Mouse (Mus musculus) liver, embryonic 15.5 days (tissue): ENCODE measurements around the gene Lrrc4c. TPM values are rescaled to one million over a fixed set of nuclear protein-coding genes. Genes with fewer than 3 reads are reported as not detected.

ENCODE experiments used
- ATAC-seq: fragments of 200-750 bp; cut with Nextera tagmentation; 2 replicates; pipeline ENCODE4 v1.8.0; 2017; ENCODE audit warnings: moderate number of reproducible peaks, mild to moderate bottlenecking, moderate library complexity; ENCODE audit not compliant: insufficient read depth
- H3K27ac ChIP-seq: fragments of 300-500 bp; sonication (generic); replicated peaks from 2 replicates; pipeline ENCODE4 v1.5.1; 2015; ENCODE audit warnings: mild to moderate bottlenecking, inconsistent platforms
- H3K27me3 ChIP-seq: fragments of 300-500 bp; sonication (generic); 2 replicates; pipeline ENCODE4 v1.6.1; 2015; ENCODE audit warnings: mild to moderate bottlenecking, inconsistent platforms
- H3K36me3 ChIP-seq: fragments of 300-500 bp; sonication (generic); replicated peaks from 2 replicates; pipeline ENCODE4 v1.6.1; 2015; ENCODE audit warnings: moderate library complexity, mild to moderate bottlenecking, inconsistent platforms
- H3K4me1 ChIP-seq: fragments of 300-500 bp; sonication (generic); replicated peaks from 2 replicates; pipeline ENCODE4 v1.6.1; 2015; ENCODE audit warnings: inconsistent platforms
- H3K4me2 ChIP-seq: fragments of 300-500 bp; sonication (generic); 2 replicates; pipeline ENCODE4 v1.6.1; 2015; ENCODE audit warnings: moderate library complexity, mild to moderate bottlenecking, inconsistent platforms
- H3K4me3 ChIP-seq: fragments of 300-500 bp; sonication (generic); replicated peaks from 2 replicates; pipeline ENCODE4 v1.5.1; 2015; ENCODE audit warnings: mild to moderate bottlenecking, inconsistent platforms
- H3K9ac ChIP-seq: fragments of 300-500 bp; sonication (generic); 2 replicates; pipeline ENCODE4 v1.6.1; 2015; ENCODE audit warnings: moderate library complexity, mild to moderate bottlenecking, inconsistent platforms
- H3K9me3 ChIP-seq: fragments of 300-500 bp; sonication (generic); replicated peaks from 2 replicates; pipeline ENCODE4 v1.6.1; 2016; ENCODE audit warnings: inconsistent platforms
- WGBS: fragments of 180-500 bp; shearing (Covaris S2); methylation state at CpG from one replicate; pipeline ENCODE4 v1.1.7; 2015; ENCODE audit warnings: mixed read lengths; ENCODE audit not compliant: insufficient replicate concordance; 5-methylcytosine and 5-hydroxymethylcytosine counted together
- polyA plus RNA-seq: library from polyadenylated mRNA; unstranded; fragments of >200 nt; fragmentation: Nextera tagmentation; extraction: Ambion mirVana; gene quantifications from 2 replicates; pipeline ENCODE4 v1.2.1, GENCODE M21; 2015

The Lrrc4c gene
- 0.06 and 0.09 TPM in 2 replicates for polyA plus RNA-seq

GRCm38 (mm10) chr2:96317387-96318299 lies at the start of gene Lrrc4c:
Gene Lrrc4c, plus strand, starts transcription at chr2:96318169.
- no peak for ATAC-seq
- 11% methylated on average over 18 of the region's 18 CpGs for WGBS
- Histone ChIP-seq H3K27ac (no peak within 1 kb of the TSS), H3K9me3 (no peaks in the 10 kb centered on the region), H3K4me2 (no peak within 1 kb of the TSS), H3K4me3 (no peak within 1 kb of the TSS), H3K36me3 (no peaks in the 10 kb centered on the region), H3K9ac (no peak within 1 kb of the TSS), H3K27me3 (no peaks in the 10 kb centered on the region), H3K4me1 (no peaks in the 10 kb centered on the region)

GRCm38 (mm10) chr2:96275061-96275460 lies 42.9 kb upstream of the Lrrc4c start:
- no peaks in the 10 kb centered on the region for H3K27me3 ChIP-seq
- H3K4me2 ChIP-seq: no peak overlapping the region
- H3K27ac ChIP-seq: no peak overlapping the region
- no peaks in the 10 kb centered on the region for H3K4me1 ChIP-seq
- WGBS: 59% methylated on average over 1 of the region's 1 CpGs
- no peak overlapping the region for H3K9ac ChIP-seq
- no peaks in the 10 kb centered on the region for H3K36me3 ChIP-seq
- ATAC-seq: no peak
- H3K4me3 ChIP-seq: no peak overlapping the region
- H3K9me3 ChIP-seq: no peaks in the 10 kb centered on the region

GRCm38 (mm10) chr2:96282926-96283325 lies 35.0 kb upstream of the Lrrc4c start:
- Histone ChIP-seq H3K9me3 (no peaks in the 10 kb centered on the region), H3K4me1 (no peaks in the 10 kb centered on the region), H3K4me2 (no peak overlapping the region), H3K36me3 (no peaks in the 10 kb centered on the region), H3K9ac (no peak overlapping the region), H3K4me3 (no peak overlapping the region), H3K27ac (no peak overlapping the region), H3K27me3 (no peaks in the 10 kb centered on the region)
- no peak for ATAC-seq
- WGBS: 76% methylated on average over 5 of the region's 5 CpGs

GRCm38 (mm10) chr2:96287512-96287911 lies 30.5 kb upstream of the Lrrc4c start:
- 53% methylated on average over 4 of the region's 4 CpGs for WGBS
- no peaks in the 10 kb centered on the region for H3K27me3 ChIP-seq

GRCm38 (mm10) chr2:96290541-96290940 lies 27.4 kb upstream of the Lrrc4c start:
- 71% methylated on average over 1 of the region's 1 CpGs for WGBS
- Histone ChIP-seq H3K9ac (no peak overlapping the region), H3K4me3 (no peak overlapping the region), H3K36me3 (no peaks in the 10 kb centered on the region), H3K4me2 (no peak overlapping the region), H3K27ac (no peak overlapping the region), H3K4me1 (no peaks in the 10 kb centered on the region), H3K9me3 (no peaks in the 10 kb centered on the region), H3K27me3 (no peaks in the 10 kb centered on the region)
- ATAC-seq: no peak

More at GRCm38 (mm10) chr2:96287512-96287911, 30.5 kb upstream of the Lrrc4c start:
- H3K4me1 ChIP-seq: no peaks in the 10 kb centered on the region
- no peak overlapping the region for H3K27ac ChIP-seq
- H3K9ac ChIP-seq: no peak overlapping the region
- no peak overlapping the region for H3K4me3 ChIP-seq
- ATAC-seq: no peak
- no peaks in the 10 kb centered on the region for H3K36me3 ChIP-seq
- H3K9me3 ChIP-seq: no peaks in the 10 kb centered on the region
- no peak overlapping the region for H3K4me2 ChIP-seq

GRCm38 (mm10) chr2:96315034-96315433 lies 2.9 kb upstream of the Lrrc4c start:
- no peak for ATAC-seq
- Histone ChIP-seq H3K36me3 (no peaks in the 10 kb centered on the region), H3K27ac (no peak overlapping the region), H3K4me3 (no peak overlapping the region), H3K4me2 (no peak overlapping the region), H3K9ac (no peak overlapping the region), H3K9me3 (no peaks in the 10 kb centered on the region), H3K4me1 (no peaks in the 10 kb centered on the region), H3K27me3 (no peaks in the 10 kb centered on the region)
- WGBS: 17% methylated on average over 5 of the region's 5 CpGs

GRCm38 (mm10) chr2:96316531-96316930 lies 1.4 kb upstream of the Lrrc4c start:
- WGBS: 24% methylated on average over 1 of the region's 1 CpGs

GRCm38 (mm10) chr2:96318556-96318955 lies 587 bp downstream of the Lrrc4c start:
- no peak overlapping the region for H3K9ac ChIP-seq
- no peaks in the 10 kb centered on the region for H3K36me3 ChIP-seq
- H3K4me3 ChIP-seq: no peak overlapping the region
- 20% methylated on average over 7 of the region's 7 CpGs for whole genome bisulfite sequencing
- H3K4me2 ChIP-seq: no peak overlapping the region
- no peaks in the 10 kb centered on the region for H3K9me3 ChIP-seq
- H3K27me3 ChIP-seq: no peaks in the 10 kb centered on the region
- no peak overlapping the region for H3K27ac ChIP-seq
- ATAC-seq: no peak
- H3K4me1 ChIP-seq: no peaks in the 10 kb centered on the region

More at GRCm38 (mm10) chr2:96316531-96316930, 1.4 kb upstream of the Lrrc4c start:
- H3K4me1 ChIP-seq: no peaks in the 10 kb centered on the region
- no peak for ATAC-seq
- H3K27ac ChIP-seq: no peak overlapping the region
- H3K4me3 ChIP-seq: no peak overlapping the region
- H3K9ac ChIP-seq: no peak overlapping the region
- H3K9me3 ChIP-seq: no peaks in the 10 kb centered on the region
- H3K4me2 ChIP-seq: no peak overlapping the region
- no peaks in the 10 kb centered on the region for H3K27me3 ChIP-seq
- no peaks in the 10 kb centered on the region for H3K36me3 ChIP-seq

- Histone ChIP-seq H3K4me2 (no peak overlapping the region), H3K27me3 (no peaks in the 10 kb centered on the region), H3K9me3 (no peaks in the 10 kb centered on the region), H3K4me1 (no peaks in the 10 kb centered on the region), H3K27ac (no peak overlapping the region), H3K4me3 (no peak overlapping the region), H3K9ac (no peak overlapping the region), H3K36me3 (no peaks in the 10 kb centered on the region)
- 18% methylated on average over 8 of the region's 8 CpGs for WGBS
- no peak for ATAC-seq
Measured at GRCm38 (mm10) chr2:96319201-96319600, 1.2 kb downstream of the Lrrc4c start.

GRCm38 (mm10) chr2:96319649-96320048 lies 1.7 kb downstream of the Lrrc4c start:
- 41% methylated on average over 6 of the region's 6 CpGs for WGBS
- no peaks in the 10 kb centered on the region for H3K9me3 ChIP-seq
- H3K27me3 ChIP-seq: no peaks in the 10 kb centered on the region
- H3K4me3 ChIP-seq: no peak overlapping the region
- no peak for ATAC-seq
- no peak overlapping the region for H3K27ac ChIP-seq
- no peak overlapping the region for H3K9ac ChIP-seq
- H3K4me1 ChIP-seq: no peaks in the 10 kb centered on the region
- no peak overlapping the region for H3K4me2 ChIP-seq
- H3K36me3 ChIP-seq: no peaks in the 10 kb centered on the region

GRCm38 (mm10) chr2:96334652-96335051 lies 16.7 kb downstream of the Lrrc4c start:
- no peak overlapping the region for H3K4me3 ChIP-seq
- H3K27ac ChIP-seq: no peak overlapping the region
- no peak overlapping the region for H3K4me2 ChIP-seq
- H3K4me1 ChIP-seq: no peaks in the 10 kb centered on the region
- no peaks in the 10 kb centered on the region for H3K36me3 ChIP-seq
- WGBS: 38% methylated on average over 3 of the region's 3 CpGs
- H3K9me3 ChIP-seq: no peaks in the 10 kb centered on the region
- no peak for ATAC-seq
- H3K27me3 ChIP-seq: no peaks in the 10 kb centered on the region
- H3K9ac ChIP-seq: no peak overlapping the region
